Mouse (Mus musculus): Measurements from ENCODE around the gene Gm48552.

DNA sequence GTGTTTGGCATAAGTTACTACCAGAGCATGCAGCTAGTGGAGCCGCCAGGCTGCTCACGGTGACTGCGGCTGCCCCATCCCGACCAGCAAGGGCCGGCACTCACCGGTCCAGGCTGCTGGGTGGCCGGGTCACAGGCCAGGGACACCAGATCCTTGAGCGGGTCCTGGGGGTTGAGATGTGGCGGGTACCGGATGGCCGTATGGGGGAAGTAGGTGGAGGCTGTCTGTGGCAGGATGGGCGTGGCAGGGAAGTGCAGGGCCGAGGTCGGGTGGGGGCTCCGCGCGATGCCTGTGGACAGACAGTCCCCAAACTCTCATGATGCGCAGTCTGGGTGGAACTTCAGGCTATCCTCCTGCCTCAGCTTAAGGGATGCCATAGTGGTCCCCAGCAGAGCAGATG, 15.9 kb downstream of the Gm48552 start:
- TF ChIP-seq TCF12 (IDR thresholded peaks at IDR 0.05; ENCODE audit: low read depth, low read length), result no peak
- TF ChIP-seq GATA1 (IDR thresholded peaks at IDR 0.05; ENCODE audit: low read depth, low read length), result no peak
- TF ChIP-seq CTCF (IDR thresholded peaks at IDR 0.05 in 2 of 3, conservative IDR thresholded peaks at IDR 0.05 in 1 of 3; ENCODE audit: control insufficient read depth in 1 of 3, insufficient read depth in 1 of 3, low read depth in 2 of 3, low read length in 3 of 3, poor library complexity in 1 of 3, severe bottlenecking in 1 of 3), result no peak
- no peak for TF ChIP-seq POLR2AphosphoS5 (IDR thresholded peaks at IDR 0.05; ENCODE audit: borderline replicate concordance, low read depth, low read length)
- TF ChIP-seq POLR2A (IDR thresholded peaks at IDR 0.05; ENCODE audit: control insufficient read depth in 1 of 2, insufficient read depth in 1 of 2, low read depth in 1 of 2, low read length in 2 of 2, poor library complexity in 1 of 2), result no peak
- TF ChIP-seq POLR2AphosphoS2 (IDR thresholded peaks at IDR 0.05; ENCODE audit: low read length), result no peak
- TF ChIP-seq EP300 (IDR thresholded peaks at IDR 0.05; ENCODE audit: low read depth in 1 of 2, low read length in 2 of 2), result no peak
- TF ChIP-seq TBP (IDR thresholded peaks at IDR 0.05; ENCODE audit: low read depth, low read length), result no peak
- no peak for TF ChIP-seq ZNF384 (IDR thresholded peaks at IDR 0.05; ENCODE audit: low read depth, low read length)
- TF ChIP-seq USF1 (IDR thresholded peaks at IDR 0.05; ENCODE audit: low read depth, low read length), result no peak
- TF ChIP-seq MXI1 (IDR thresholded peaks at IDR 0.05; ENCODE audit: low read depth, low read length), result no peak
- TF ChIP-seq SMC3 (IDR thresholded peaks at IDR 0.05; ENCODE audit: low read depth, low read length), result no peak
- no peak for TF ChIP-seq JUND (IDR thresholded peaks at IDR 0.05; ENCODE audit: low read depth, low read length)
